Mouse (Mus musculus): Measurements from ENCODE around the gene Ace. TPM values are rescaled to one million over a fixed set of nuclear protein-coding genes. Genes with fewer than 3 reads are reported as not detected.
A peak's percentile ranks its signal among the peaks of the same experiment; 100 is the strongest.

Gene Ace
- polyA plus RNA-seq, 1 experiment, result 8.9 TPM

DNA sequence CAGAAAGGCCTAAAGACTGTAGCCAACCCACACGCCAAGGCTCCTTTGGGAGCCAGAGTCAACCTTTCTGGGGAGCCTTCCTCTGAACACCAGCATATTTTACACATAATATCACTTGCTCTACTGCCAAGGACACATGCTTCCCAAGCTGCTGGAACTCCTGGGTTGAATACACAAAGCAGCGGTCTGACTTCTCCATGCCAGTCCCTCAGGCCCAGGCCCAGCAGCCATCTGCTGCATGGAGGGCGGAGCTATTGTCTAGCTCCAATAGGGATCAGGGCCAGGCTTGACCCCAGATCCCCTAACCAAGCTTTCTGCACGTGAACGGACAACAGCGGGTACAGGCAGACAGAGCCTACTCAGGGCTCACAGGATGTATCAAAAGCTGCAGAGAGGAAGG is 32.9 kb upstream of the Ace start:
- peak; percentile 28 for DNase-seq (ENCODE audit: low read depth)
- TF ChIP-seq CTCF (IDR thresholded peaks at IDR 0.05; ENCODE audit: borderline replicate concordance, extremely low read depth, insufficient read depth, insufficient read length) (no peak), POLR2A (IDR thresholded peaks at IDR 0.05; ENCODE audit: borderline replicate concordance, extremely low read depth, insufficient read depth, insufficient read length, poor library complexity, severe bottlenecking) (no peak)

- TF ChIP-seq CTCF (IDR thresholded peaks at IDR 0.05; ENCODE audit: borderline replicate concordance, extremely low read depth, insufficient read depth, insufficient read length) (no peak), POLR2A (IDR thresholded peaks at IDR 0.05; ENCODE audit: borderline replicate concordance, extremely low read depth, insufficient read depth, insufficient read length, poor library complexity, severe bottlenecking) (no peak)
- DNase-seq (ENCODE audit: low read depth), result no peak
Observed at GRCm38 (mm10) chr11:105935496-105935895, 32.2 kb upstream of the Ace start.

- no peak for DNase-seq (ENCODE audit: low read depth)
- no peak for TF ChIP-seq POLR2A (IDR thresholded peaks at IDR 0.05; ENCODE audit: borderline replicate concordance, extremely low read depth, insufficient read depth, insufficient read length, poor library complexity, severe bottlenecking)
Observed at GRCm38 (mm10) chr11:105936200-105936599, 31.5 kb upstream of the Ace start.

DNA sequence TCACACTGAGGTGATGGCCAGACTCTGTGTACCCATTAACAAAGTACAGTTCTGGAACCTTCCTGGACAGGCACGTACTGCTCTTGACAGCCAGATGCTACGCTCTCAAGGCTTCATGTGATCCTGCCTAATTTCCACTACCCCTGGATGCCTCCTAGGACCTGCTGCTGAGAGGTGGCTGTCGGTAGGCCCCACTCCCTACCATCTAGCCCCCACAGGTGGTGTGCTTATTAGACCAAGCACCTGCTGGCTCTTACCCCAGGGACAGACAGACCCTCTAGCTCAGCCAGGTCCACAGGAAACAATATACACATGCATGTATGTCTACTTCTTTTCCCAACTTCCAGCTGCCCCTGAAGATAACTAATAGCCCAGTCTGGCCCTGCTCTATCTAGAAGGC is 30.8 kb upstream of the Ace start:
- no peak for DNase-seq (ENCODE audit: low read depth)
- no peak for TF ChIP-seq CTCF (IDR thresholded peaks at IDR 0.05; ENCODE audit: borderline replicate concordance, extremely low read depth, insufficient read depth, insufficient read length)
- no peak for TF ChIP-seq POLR2A (IDR thresholded peaks at IDR 0.05; ENCODE audit: borderline replicate concordance, extremely low read depth, insufficient read depth, insufficient read length, poor library complexity, severe bottlenecking)

DNA sequence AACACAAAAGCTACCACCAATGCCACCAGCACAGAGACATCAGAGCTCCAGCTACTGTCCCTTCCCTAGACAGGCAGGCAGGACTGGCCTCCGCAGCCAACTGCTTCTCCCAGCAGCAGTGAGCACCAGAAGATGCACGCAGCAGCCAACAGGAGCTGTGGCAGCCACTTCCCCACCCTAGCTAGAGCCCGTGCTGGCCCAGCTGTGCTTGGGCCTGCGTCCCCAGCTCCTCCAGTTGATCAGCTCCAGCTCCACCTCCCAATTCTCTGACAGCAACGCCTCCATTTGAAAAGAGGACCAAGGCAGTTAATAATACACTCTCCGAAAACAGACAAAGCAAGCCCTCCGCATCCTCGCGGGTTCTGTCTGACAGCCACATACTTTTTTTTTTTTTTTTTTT is 29.0 kb upstream of the Ace start:
- peak; percentile 47 for DNase-seq (ENCODE audit: low read depth)
- TF ChIP-seq CTCF (IDR thresholded peaks at IDR 0.05; ENCODE audit: borderline replicate concordance, extremely low read depth, insufficient read depth, insufficient read length) (no peak), POLR2A (IDR thresholded peaks at IDR 0.05; ENCODE audit: borderline replicate concordance, extremely low read depth, insufficient read depth, insufficient read length, poor library complexity, severe bottlenecking) (no peak)

DNA sequence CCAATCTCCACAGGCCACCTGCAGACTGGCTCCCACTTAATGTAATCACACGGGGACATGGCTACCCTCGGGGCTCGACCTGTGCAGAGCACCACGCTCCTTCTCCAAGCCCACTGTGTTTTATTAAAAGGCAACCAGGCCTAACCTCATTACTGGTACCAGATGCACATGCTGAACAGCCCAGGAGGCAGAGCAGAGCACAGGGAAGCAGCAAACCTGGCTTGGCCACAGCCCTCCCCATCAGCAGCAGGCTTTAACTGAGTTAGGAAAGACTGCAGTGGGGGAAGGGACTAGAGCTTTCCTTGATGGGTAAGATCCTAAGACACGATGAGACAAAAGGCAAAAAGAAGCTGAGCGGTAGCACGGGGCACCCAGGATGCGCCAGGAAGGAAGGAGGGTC is 25.8 kb upstream of the Ace start:
- TF ChIP-seq CTCF (IDR thresholded peaks at IDR 0.05; ENCODE audit: borderline replicate concordance, extremely low read depth, insufficient read depth, insufficient read length) (no peak), POLR2A (IDR thresholded peaks at IDR 0.05; ENCODE audit: borderline replicate concordance, extremely low read depth, insufficient read depth, insufficient read length, poor library complexity, severe bottlenecking) (no peak)
- DNase-seq (ENCODE audit: low read depth), result no peak

DNA sequence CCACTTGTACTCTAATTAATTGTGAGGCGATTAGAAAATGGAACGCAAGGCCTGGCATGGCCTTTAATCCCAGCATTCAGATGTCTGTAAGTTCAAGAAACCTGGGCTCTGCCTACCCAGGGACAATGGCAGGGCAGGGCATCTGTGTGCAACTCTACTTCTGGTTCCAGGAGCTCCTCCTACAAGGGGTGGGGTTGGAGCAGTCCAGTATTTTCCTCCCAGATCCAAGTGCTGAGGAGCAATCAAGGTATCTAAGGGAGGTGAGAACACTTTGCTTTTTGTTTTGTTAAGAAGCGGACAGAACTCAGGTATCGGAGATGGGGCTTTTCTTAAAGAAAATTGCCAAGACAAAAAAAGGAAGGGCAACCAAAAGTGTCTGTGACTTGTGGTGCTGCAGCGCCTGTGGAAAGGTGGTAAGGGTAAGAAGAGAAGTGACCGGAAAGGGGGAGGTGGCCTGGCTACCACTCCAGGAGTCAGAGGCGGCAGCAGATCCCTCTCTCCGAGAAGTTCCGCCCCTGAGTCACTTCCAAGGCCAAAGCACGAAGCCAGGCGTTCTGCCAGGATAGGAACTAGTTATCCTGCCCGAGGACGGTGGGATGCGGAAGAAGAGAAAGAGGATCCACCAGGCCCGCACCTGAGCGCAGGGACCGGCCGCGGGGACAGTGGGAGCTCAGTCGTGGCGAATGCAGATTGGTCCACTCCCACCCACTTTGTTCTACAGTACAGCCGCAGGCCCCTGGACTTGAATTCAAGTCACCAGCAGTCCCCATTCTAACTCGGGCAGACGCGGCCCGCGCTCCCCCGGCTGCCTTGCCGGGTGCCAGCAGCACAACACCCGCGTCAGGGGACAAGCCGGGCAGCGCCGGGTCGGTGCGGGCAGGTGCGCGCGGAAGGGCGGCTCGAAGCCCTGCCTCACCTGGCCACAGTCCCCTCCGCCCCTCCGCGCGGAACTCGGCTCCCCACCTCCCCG is 24.3 kb upstream of the Ace start:
- TF ChIP-seq CTCF (IDR thresholded peaks at IDR 0.05; ENCODE audit: borderline replicate concordance, extremely low read depth, insufficient read depth, insufficient read length) (no peak), POLR2A (IDR thresholded peaks at IDR 0.05; ENCODE audit: borderline replicate concordance, extremely low read depth, insufficient read depth, insufficient read length, poor library complexity, severe bottlenecking) (no peak)
- peak; percentile 49 for DNase-seq (ENCODE audit: low read depth)

- peak; percentile 83 for DNase-seq (ENCODE audit: low read depth)
- TF ChIP-seq CTCF (IDR thresholded peaks at IDR 0.05; ENCODE audit: borderline replicate concordance, extremely low read depth, insufficient read depth, insufficient read length) (peak; percentile 52; the same call in 1 of the 2 replicates), POLR2A (IDR thresholded peaks at IDR 0.05; ENCODE audit: borderline replicate concordance, extremely low read depth, insufficient read depth, insufficient read length, poor library complexity, severe bottlenecking) (no peak)
Observed at GRCm38 (mm10) chr11:105944126-105944621, 23.6 kb upstream of the Ace start.

DNA sequence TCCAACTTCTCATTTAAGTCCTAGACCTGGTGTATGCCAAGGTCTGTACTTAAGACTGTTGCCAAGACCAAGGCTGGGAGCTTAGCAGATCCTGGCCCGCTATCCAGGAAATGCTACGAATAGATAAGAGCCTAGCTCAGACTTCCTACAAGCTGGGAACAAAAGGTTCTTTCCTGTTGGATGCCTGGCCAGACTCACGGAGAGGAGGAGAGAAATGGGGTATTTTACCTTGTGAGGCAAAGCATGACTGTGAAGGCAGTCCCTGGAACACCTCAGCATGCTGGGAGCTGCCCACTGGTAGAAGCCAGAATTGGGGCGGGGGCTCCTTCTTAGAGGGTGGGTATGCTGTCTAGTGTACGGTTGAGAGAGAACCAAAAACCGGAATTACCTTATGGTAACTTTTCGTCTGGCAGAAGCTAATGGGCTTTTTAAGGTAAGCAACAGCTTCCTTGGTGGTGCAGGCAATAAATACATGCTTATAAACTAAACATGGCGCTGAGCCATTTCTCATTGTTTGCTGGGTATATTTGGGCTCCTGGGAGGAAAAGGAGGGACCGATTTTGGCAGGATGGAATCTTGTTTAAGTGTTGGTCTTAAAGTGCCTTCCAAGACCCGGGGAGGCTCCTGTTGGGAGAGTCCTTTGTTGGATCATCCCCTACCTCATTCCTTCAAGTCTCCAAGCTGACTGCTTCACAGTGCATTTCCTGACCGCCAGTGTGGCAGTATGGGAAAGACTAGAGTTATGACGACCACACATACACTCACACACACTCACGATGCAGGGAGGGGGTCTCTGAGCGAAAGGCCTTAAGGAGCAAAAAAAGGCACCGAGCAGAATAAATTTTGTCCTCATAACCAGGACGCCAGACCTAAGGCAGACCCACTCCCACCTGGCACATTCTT is 22.7 kb upstream of the Ace start:
- DNase-seq (ENCODE audit: low read depth), result peak; percentile 41
- no peak for TF ChIP-seq POLR2A (IDR thresholded peaks at IDR 0.05; ENCODE audit: borderline replicate concordance, extremely low read depth, insufficient read depth, insufficient read length, poor library complexity, severe bottlenecking)
- no peak for TF ChIP-seq CTCF (IDR thresholded peaks at IDR 0.05; ENCODE audit: borderline replicate concordance, extremely low read depth, insufficient read depth, insufficient read length)

- no peak for DNase-seq (ENCODE audit: low read depth)
- no peak for TF ChIP-seq POLR2A (IDR thresholded peaks at IDR 0.05; ENCODE audit: borderline replicate concordance, extremely low read depth, insufficient read depth, insufficient read length, poor library complexity, severe bottlenecking)
- TF ChIP-seq CTCF (IDR thresholded peaks at IDR 0.05; ENCODE audit: borderline replicate concordance, extremely low read depth, insufficient read depth, insufficient read length), result no peak
Observed at GRCm38 (mm10) chr11:105946694-105947154, 21.0 kb upstream of the Ace start.

DNA sequence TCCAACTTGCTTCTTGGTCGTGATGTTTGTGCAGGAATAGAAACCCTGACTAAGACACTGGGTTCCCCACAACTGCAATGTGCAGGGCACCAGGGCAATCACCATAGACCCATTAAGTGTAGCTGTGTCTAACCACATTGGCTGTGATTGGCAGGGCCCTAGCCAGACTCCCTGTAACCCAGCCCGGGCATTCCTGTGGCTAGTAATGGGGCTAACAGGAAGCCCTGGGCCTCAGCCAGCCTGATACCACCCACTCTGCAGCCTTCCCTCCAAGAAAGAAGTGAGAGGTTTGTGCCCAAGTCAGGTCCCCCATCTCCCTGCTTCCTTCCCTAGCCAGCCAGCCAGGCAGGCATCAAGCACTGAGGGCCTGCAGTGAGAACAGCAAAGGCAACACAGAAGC is 19.5 kb upstream of the Ace start:
- DNase-seq (ENCODE audit: low read depth), result no peak
- no peak for TF ChIP-seq POLR2A (IDR thresholded peaks at IDR 0.05; ENCODE audit: borderline replicate concordance, extremely low read depth, insufficient read depth, insufficient read length, poor library complexity, severe bottlenecking)
- TF ChIP-seq CTCF (IDR thresholded peaks at IDR 0.05; ENCODE audit: borderline replicate concordance, extremely low read depth, insufficient read depth, insufficient read length), result no peak
